Mouse (Mus musculus) embryo, embryonic 10.5 days (tissue): ENCODE results near the gene Gm45140.
"Not testable (repeated sequence)": the region's sequence is repeated elsewhere in the genome, so short reads cannot be mapped to it uniquely, and the experiment has no call there.

ENCODE experiments used
- DNase-seq: peaks from one replicate; pipeline ENCODE4 v3.0.0-alpha.2; 2015; ENCODE audit warnings: low spot score

Gene Gm45140

DNA sequence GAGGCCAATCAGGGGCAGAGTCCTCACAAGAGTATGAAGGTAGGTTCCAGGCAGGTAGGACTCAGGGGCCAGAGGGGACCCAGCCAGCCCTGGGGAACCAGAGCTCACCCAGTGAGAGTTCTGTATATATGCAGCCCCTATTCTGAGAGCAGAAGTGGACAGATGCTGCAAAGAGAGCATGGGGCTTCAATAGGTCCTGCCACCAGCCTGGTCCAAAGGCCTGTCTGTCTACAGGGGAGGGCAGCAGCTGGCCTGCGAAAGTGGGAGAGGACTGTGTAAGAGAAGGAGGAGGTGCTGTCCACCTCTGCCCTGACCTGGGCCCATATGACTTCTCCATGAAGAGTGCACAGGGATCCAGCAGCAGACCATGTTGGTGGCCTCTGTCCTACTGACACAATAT lies 58.9 kb downstream of the Gm45140 start:
- DNase-seq = no peak

DNA sequence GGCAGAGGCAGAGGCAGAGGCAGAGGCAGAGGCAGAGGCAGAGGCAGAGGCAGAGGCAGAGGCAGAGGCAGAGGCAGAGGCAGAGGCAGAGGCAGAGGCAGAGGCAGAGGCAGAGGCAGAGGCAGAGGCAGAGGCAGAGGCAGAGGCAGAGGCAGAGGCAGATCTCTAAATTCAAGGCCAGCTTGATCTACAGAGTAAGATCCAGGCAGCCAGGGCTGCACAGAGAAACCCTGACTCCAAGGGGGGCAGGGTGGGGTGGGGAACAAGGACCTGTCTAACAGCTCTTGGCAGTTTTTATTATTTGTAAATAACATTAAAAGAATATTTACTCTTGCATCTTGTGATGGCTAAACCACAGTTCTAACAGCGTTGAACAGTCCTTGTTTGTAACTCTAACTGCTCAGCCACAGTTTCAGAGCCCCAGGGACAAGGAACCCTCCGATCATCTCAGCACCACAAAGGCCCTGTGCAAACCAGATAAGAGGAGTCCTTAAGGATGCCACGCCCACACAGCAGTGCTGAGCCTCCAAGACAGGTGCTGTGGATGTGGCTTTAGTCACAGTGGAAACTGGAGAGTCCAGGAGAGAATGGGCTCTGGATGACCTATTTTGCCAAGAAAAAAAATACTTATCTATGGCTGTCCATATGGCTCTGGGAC lies 59.9 kb downstream of the Gm45140 start:
- no peak for DNase-seq

DNA sequence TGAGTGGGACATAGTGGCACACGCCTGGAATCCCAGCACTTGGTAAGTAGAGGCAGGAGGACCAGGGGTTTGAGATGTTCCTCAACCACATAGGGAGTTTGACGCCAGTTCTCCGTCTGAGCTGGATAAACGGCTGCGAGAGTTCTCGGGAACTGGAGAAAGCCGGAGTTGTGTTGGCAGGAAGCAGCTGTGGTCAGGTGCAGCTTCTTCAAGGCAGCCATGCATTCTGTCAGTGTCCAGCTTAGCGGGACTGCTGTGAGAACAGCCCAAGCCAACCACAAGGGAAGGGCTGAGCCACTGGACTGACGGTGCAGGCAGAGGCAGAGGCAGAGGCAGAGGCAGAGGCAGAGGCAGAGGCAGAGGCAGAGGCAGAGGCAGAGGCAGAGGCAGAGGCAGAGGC lies 60.7 kb downstream of the Gm45140 start:
- no peak for DNase-seq

DNA sequence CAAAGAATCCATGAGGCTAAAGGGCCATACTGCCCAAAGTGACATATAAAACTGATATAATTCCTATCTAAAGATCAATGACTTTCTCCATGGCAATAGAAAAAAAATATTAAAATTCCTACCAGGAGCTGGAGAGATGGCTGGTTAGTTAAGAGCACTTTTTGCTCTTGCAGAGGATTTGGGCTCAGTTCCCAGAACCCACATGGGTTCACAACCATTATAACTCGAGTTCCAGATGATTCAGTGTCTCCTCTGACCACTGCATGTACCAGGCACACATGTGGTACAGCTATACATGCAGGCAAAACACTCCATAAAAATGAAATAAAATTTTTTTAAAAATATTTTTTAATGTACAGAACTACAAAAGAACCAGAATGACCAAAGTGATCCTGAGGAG lies 61.1 kb downstream of the Gm45140 start:
- no peak for DNase-seq

DNA sequence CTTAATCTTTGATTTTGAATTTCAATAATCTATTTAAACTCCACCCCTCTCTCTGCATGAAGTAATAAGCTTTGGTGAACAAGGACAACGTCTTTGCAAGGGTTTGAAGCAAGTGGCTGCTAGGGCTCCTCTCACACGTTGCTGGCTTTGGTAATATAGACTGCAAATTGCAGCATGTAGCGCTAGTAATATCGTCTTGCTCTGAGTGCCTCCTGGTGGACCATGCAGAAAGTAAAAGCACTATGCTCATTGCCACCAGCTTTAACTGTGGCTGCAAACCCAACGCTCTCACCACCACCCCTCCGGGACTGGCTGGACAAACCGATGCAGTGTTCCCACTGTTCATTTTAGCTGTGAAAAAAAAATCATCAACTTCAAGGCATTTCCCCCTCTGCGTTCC lies 65.0 kb downstream of the Gm45140 start:
- DNase-seq = peak; percentile 25

DNA sequence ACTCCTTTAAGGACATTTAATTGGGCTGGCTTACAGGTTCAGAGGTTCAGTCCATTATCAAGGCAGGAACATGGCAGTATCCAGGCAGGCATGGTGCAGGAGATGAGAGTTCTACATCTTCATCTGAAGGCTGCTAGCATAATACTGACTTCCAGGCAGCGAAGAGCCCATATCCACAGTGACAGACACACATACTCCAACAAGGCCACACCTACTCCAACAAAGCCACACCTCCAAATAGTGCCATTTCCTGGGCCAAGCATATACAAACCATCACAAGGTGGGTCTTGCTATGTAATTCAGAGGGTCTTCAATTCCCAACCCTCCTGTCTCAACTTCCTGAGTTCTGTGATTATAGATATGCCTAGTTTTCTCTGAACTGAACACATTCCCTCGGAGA lies 71.3 kb downstream of the Gm45140 start:
- DNase-seq = not testable (repeated sequence)

DNA sequence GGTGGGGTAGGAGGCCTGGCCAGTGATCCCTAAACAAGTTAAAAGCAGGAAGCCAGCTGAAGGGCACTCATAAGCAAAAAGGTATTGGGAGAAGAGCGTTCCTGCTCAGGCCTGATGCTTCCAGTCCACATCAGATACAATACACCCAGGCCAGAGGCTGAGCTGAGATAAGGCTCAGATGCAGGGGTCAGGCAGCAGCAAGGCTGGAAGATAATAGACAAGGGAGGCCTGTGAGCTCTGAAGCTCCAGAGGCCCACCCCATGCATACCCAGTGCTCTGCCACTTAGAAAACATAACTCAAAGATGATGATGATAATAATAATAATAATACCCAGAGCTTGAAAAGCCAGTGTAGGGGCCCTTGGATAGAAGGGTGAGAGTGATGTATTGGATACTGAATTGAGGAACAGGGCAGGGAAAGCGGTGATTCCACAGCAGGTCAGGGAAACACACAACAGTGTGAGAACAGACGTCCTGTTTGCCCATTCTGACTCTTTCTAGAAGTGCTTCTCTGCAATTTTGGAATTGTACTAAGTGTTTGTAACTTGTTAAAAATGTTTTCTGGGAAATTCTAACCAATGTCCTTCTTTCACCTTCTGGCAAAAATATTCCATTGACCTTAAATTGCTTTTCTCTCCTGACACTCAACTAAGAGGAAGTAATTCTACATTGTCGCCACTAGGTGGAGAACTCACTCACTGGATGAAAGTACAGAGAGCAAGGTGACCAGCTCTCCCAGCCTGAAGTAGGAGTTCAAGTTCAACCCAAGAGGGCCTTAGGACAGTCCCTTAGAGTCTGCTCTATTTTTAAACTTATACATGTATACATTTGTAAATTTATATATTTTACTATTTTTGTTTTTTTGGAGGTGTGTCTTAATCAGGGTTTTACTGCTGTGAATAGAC lies 72.0 kb downstream of the Gm45140 start:
- peak; percentile 48 for DNase-seq

DNA sequence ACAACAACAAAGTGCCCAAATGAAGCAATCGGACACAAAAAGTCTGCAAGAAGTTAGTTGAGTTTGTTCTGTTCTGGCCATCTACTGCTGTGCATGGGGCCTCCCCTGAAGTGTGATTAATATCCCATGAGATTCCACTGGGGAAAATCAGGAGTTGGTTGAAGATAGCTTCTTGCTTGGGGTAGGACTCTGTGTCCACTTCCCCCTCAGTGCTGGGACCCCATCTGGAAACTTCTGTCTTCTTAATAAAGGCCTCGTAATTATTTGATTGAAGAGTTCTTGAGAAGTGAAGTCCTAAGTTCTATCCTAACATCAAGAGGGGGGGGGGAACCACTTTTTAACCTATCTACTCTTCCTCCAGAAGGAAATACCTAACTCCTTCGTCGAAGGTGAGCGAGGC lies 73.4 kb downstream of the Gm45140 start:
- no peak for DNase-seq

DNA sequence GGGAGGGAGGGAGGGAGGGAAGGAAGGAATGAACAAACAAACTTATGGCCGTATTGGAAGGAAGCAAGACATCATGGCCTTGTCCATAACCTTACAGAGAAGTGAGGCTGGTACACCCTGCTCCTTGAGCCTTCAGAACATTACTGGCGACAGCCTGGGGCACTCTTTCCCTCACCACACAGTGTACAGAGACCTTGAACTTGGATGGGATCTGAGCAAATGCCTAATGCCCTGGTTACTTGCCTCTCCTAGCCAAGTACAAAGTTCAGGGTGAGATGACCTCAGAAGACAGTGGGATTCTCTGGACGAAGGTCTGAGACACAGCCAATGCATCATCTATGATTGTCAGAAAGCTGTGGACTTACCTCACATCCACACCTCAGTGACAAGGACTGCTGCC lies 75.7 kb downstream of the Gm45140 start:
- DNase-seq = no peak

DNA sequence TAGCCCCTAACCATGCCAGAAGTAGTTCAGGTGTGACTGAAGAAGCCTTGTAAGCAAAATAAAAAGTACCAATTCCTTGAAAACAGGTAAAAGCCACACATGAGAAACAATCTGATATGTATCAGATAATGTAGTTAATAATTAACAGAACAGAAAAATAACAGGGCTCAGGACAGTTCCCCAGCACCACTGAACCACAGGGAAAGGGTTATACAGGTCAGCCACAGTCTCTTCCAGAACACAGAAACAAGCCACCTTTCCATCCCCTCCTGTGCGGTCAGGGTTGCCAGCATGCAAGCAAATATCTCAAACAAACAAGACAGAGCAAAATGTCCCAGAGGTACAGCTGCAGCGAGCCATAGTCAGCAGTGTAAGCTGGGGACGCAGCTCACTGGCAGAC lies 76.2 kb downstream of the Gm45140 start:
- DNase-seq = no peak

DNA sequence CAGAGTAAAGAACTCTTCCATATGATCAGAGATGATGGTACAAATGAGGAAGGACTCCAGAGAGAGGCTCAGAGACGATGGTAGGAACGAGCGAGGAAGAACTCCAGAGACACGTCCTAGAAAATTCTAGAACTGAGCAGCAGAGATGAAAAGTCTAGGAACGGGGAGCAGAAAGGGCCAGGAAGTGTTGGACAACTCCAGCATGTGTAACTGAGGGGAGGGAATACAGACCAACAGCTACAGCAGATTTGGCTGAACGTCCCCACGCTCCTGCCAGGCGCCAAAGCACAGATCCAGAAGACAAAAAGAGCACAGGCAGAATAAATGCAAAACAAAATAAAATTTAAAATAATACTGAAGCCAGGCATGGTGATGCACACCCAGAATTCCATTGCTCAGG lies 78.7 kb downstream of the Gm45140 start:
- DNase-seq = no peak

DNA sequence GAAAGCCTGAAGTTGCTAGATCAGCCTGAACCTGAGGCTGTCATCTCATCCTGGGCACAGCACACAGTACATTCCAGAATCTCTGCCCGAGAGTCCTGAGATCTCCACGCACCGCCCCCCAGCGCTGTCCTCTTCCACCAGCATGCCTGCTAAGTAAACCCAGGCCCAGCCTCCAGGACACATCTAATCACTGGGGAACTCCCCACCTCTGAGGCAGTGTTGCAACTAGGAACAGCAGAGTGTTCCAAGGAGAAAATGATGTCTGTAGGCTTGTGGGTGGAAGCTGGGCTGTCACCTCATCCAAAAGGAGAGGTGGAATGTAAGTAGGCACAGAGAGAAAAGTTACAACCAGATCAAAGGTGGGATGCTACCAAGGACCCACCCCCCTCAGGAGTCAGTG lies 80.4 kb downstream of the Gm45140 start:
- DNase-seq = no peak

DNA sequence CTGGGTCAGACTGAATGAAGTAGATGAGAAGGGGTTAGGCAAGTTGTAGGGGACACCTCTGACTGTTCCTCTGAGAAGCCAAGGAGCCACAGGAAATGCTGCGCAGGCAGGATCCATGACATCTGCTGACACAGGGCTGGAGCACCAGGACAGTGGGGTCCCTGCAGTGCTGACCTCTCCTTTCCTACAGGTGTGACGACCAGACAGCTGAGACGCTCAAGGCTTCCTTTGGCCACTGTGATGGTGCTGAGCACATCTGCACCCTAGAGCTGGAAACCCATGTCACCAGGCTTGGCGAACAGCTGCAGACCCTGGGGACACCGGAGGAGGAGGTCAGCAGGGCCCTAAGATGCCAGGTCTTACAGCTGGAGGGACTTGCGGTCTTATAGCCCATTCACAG lies 84.0 kb downstream of the Gm45140 start:
- DNase-seq = no peak

DNA sequence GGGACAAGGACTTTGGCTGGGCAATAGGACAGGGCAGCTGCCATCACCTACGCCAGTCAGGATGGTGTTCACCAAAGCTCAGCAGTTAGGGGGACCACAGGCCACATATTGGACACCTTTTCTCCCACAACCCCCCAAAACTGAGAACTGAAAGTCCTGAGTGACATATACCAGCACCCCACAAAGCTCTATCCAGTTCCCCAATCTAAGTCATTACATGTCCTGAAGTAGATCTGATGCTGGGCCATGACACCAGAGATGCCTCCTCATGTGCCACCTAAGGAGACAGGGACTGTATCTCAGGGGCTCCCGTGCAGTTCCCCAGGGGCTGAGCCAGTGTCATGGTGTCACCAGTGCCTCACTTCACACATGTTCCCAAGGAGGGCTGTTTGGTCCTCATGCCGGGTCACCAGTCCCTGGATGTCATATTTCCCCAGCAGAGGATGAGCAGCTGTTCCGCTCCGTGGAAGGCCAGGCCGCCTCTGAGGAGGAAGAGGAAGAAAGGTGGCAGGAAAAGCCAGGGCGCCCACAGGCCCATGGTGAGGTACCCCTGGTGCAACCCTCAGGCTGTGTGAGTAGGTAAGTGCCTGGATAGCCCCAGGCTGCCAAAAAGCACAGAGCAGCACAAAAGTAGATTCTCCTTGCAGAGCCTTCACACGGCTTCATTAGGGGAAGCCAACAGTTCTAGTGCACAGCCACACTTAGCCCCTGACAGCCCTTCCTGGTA lies 85.2 kb downstream of the Gm45140 start:
- no peak for DNase-seq

DNA sequence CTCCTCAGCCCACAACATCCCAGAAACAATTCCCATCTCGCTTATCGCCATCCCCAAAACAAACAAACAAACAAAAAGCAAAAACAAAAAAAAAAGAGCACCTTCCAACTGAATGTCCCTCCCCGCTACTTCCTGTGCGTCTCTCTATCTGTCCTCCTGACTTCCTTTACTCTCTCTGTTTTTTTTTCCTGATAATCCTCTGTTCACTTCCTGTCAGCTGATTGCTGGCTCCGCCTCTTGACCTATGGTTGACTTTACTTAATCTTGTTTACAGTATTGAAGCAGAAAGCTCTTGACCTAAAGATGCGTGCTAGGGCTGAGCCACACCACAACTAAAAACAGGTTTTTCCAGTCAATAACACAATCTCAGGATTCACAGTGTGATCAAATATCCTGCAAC lies 87.1 kb downstream of the Gm45140 start:
- no peak for DNase-seq

DNA sequence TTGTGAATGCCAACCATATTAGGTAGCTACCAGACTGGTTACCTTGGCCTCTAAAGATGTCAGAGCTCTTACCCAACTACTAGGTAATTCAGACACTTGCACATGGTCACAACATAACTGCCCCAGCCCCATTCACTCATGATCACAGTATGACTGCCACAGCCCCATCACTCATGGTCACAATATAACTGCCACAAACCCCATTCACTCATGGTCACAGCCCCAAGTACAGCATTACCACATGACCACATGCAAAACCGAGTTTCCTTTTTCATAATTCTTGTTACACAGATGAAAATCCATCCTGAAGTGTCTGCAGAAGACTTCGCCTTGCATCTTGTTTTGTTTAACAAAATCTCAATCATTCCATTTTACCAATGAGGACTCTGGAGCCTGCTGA lies 87.5 kb downstream of the Gm45140 start:
- no peak for DNase-seq

DNA sequence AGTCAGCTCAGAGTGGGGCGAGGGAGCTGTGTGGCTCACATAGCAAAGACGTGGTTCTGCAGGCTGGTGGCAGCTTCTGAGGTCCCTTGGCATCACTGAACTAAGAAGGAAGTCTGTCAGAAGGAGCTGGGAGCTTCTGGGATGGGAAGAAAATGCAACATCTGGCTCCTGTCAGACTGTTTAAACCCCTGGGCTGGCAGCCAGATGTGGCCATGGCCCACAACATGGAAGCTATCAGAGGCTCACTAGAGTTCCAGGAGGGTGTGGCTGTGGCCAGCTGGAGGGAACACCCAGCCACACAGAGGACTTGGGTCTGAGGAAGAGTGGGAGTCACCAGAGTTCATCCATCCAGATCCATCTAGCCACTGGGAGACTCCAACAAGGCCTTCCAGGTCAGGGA lies 88.7 kb downstream of the Gm45140 start:
- DNase-seq = no peak

DNA sequence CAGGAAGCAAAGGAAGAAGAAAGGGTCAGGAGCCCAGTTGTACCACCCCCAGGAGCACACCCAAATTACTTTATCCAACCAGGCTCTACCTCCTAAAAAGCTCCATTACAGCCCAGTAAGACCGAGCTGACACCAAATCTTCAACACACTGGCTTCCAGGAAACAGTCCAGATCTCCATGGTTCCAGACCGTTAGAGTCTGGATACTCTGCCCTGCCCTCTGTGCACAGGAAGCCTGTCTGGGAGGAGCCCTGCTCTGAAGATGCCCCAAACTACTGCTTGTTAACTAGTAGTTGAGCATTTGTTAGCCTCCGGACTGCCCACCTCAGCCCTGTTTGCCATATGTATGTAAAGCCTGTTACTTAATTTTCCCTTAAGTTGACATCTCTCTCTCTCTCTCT lies 89.5 kb downstream of the Gm45140 start:
- no peak for DNase-seq

DNA sequence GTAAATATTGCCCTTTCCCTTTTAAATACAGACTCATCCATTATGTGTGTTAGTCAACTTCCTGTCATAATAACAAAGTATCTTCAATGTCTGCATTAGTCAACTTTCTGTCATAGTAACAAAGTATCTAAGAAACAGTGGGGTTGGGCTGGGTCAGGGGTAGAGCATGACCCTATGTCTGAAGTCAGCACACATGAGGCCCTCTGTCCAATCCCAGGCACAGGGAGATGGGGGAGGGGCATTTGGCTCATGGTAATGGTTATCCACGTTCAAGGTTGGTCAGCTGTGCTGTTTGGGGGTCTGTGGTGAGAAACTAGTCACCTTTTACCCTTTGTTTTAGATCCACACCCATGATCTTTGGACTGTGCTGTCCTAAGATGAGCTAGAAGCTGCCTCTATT lies 90.3 kb downstream of the Gm45140 start:
- DNase-seq = no peak

DNA sequence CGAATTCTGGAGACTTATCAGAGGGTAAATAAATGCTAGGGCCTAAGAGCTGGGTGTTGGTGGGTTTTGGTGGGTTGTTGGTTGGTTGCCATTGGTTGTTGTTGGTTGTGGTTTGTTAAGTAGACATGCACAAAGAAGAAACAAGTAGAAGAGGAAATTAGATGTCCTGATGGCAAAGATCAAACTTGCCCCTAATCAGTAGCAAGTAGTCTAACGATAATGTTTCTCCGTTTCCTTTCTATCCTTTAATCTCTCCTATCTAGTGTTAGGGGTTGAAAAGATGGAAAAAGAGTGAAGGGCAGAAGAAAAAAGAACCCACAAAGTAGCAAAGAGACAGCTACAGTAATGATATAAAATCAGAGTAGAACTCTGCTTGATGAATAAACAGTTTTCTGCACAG lies 91.0 kb downstream of the Gm45140 start:
- DNase-seq = no peak

DNA sequence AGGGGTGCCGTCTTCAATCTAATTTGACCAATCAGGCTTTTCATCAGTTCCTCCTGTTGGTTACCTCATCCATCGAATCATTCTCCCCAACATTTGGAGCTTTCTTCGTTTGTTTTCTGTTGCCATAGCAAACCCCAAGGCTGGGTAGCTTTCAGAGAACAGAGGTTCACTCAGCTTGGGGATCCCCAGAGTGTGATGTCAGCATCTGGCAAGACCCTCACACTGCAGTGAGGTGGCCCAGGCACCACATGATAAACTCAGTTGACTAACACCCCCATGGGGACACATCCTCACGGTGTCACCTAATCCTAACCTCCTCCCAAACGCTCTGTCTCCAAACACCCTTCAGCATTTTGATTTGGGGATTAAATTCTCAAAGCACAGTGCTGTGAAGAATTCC lies 92.3 kb downstream of the Gm45140 start:
- DNase-seq = no peak

DNA sequence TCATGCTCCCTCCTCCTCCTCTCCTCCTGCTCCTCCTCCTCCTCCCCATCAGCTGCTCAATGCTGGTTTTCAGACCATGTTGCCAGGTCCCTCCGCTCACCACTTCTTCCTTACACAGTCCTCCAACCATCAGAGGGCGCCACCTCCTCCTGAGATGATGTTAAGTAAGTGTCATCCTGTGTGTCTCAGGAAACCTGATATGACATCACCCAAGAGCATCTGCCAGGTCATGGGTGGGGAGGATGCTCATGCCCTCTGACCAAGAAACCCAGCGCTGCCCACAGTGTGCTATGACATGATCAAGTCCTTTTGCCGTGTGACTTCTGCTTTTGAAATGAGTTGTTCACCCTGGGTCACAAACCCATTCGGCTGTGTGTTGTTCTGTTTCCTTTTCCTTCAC lies 92.8 kb downstream of the Gm45140 start:
- DNase-seq = no peak

DNA sequence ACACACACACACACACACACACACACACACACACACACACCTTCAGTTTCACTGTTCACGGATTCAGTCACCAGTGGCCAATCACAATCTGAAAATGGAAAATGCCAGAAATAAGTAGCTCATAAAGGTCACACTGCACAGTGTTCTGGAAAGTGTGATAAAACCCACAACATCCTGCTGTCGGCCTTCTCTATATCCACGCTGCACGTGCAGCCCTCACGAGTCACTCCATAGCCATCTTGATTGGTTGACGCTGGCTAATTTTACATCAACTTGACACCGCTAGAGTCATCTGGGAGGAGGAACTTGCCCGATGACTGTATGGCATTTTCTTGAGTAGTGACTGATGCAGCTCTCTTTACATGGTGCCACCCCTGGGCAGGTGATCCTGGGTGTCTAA lies 93.6 kb downstream of the Gm45140 start:
- DNase-seq = no peak
